Mouse (Mus musculus) limb, embryonic 15.5 days (tissue): ENCODE results near the gene Gng13. TPM values are rescaled to one million over a fixed set of nuclear protein-coding genes. Genes with fewer than 3 reads are reported as not detected.
A peak's percentile ranks its signal among the peaks of the same experiment; 100 is the strongest.
"Not testable (repeated sequence)": the region's sequence is repeated elsewhere in the genome, so short reads cannot be mapped to it uniquely, and the experiment has no call there.

Experiments used
- ATAC-seq: fragments of 200-750 bp; cut with Nextera tagmentation; 2 replicates; pipeline ENCODE4 v1.8.0; 2017; ENCODE audit warnings: low read depth, moderate TSS enrichment; ENCODE audit not compliant: insufficient number of reproducible peaks, low FRiP score, low TSS enrichment
- H3K27ac ChIP-seq: fragments of 300-500 bp; sonication (generic); 2 replicates; pipeline ENCODE4 v1.5.1; 2015; ENCODE audit warnings: moderate library complexity, mild to moderate bottlenecking, inconsistent platforms
- H3K27me3 ChIP-seq: fragments of 300-500 bp; sonication (generic); 2 replicates; pipeline ENCODE4 v1.6.1; 2015; ENCODE audit warnings: inconsistent platforms
- H3K36me3 ChIP-seq: fragments of 300-500 bp; sonication (generic); 2 replicates; pipeline ENCODE4 v1.6.1; 2015; ENCODE audit warnings: inconsistent platforms
- H3K4me1 ChIP-seq: fragments of 300-500 bp; sonication (generic); 2 replicates; pipeline ENCODE4 v1.6.1; 2015; ENCODE audit warnings: inconsistent platforms
- H3K4me2 ChIP-seq: fragments of 300-500 bp; sonication (generic); 2 replicates; pipeline ENCODE4 v1.6.1; 2015; ENCODE audit warnings: mild to moderate bottlenecking, inconsistent platforms
- H3K4me3 ChIP-seq: fragments of 300-500 bp; sonication (generic); 2 replicates; pipeline ENCODE4 v1.5.1; 2015; ENCODE audit warnings: mild to moderate bottlenecking, inconsistent platforms
- H3K9ac ChIP-seq: fragments of 300-500 bp; sonication (generic); 2 replicates; pipeline ENCODE4 v1.6.1; 2015; ENCODE audit warnings: inconsistent platforms
- H3K9me3 ChIP-seq: fragments of 300-500 bp; sonication (generic); 2 replicates; pipeline ENCODE4 v1.6.1; 2016; ENCODE audit warnings: inconsistent platforms
- WGBS: fragments of 180-500 bp; shearing (Covaris S2); methylation state at CpG from one replicate; pipeline ENCODE4 v1.1.7; 2015; 5-methylcytosine and 5-hydroxymethylcytosine counted together
- polyA plus RNA-seq: library from polyadenylated mRNA; unstranded; fragments of >200 nt; fragmentation: Nextera tagmentation; extraction: Ambion mirVana; gene quantifications from 2 replicates; pipeline ENCODE4 v1.2.1, GENCODE M21; 2015

The Gng13 gene
- polyA plus RNA-seq, 1 experiment from 2014 or later = 4.8 TPM

DNA sequence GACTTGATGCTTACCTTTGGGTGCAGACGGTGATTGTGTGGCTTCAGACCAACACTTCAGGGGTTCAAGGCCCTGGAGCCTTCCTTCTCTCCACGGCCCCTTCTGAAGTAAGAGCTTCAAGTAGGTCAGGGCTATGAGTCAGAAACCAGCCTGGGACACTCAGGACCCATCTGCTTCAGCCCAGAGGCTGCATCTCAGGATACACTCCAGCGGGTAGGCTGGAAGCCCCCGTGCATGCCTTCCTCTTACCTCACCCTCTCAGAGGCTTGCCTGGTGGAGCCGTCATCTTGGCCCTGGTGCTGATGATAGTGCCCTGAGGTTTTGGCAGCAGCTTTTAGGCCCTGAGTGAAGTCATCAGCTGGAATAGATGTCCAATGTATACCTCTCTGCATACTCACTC, 18.3 kb downstream of the Gng13 start:
- Histone ChIP-seq H3K4me2 (no peak overlapping the region), H3K4me1 (0 out of 2 replicates have a peak, but pooled peaks cover 4% of the 10 kb centered on the region), H3K9me3 (no peaks in the 10 kb centered on the region), H3K27ac (no peak overlapping the region), H3K4me3 (no peak overlapping the region), H3K36me3 (peaks cover 10% of the 10 kb centered on the region), H3K27me3 (peaks cover 3% of the 10 kb centered on the region; the same call in 1 of the 2 replicates), H3K9ac (no peak overlapping the region)
- ATAC-seq = no peak
- 73% methylated on average over 5 of the region's 5 CpGs for WGBS

DNA sequence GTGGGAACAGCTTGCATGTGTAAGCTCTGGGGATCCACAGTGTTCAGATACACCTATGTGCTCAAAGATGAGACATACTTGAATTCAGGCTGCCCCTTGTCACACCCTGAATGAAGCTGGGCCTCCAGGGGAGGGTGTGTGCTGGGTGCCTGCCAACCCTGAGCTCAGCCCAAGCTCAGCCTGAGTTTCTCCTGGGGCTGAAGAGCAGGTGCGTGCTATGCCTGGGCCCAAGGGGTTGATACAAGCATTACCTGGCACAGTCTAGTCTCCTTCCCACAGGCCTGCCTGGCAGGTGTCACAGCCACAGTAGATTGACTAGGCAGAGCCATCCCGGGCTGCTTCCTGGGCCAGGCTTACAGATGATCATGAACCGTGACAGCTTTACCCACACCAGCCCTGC, 18.8 kb downstream of the Gng13 start, which contains the start of gene Mslnl:
Gene Mslnl (plus strand): TSS at position 298 of the 400 bp plus-strand sequence.
- no peak within 1 kb of the TSS for H3K9ac ChIP-seq
- no peak within 1 kb of the TSS for H3K27ac ChIP-seq
- H3K27me3 ChIP-seq = peaks cover 3% of the 10 kb centered on the region; the same call in 1 of the 2 replicates
- H3K4me3 ChIP-seq = no peak within 1 kb of the TSS
- no peak for ATAC-seq
- H3K36me3 ChIP-seq = peaks cover 5% of the 10 kb centered on the region
- H3K4me2 ChIP-seq = no peak within 1 kb of the TSS
- H3K9me3 ChIP-seq = no peaks in the 10 kb centered on the region
- WGBS = 75% methylated on average over 3 of the region's 3 CpGs
- H3K4me1 ChIP-seq = 0 out of 2 replicates have a peak, but pooled peaks cover 4% of the 10 kb centered on the region

DNA sequence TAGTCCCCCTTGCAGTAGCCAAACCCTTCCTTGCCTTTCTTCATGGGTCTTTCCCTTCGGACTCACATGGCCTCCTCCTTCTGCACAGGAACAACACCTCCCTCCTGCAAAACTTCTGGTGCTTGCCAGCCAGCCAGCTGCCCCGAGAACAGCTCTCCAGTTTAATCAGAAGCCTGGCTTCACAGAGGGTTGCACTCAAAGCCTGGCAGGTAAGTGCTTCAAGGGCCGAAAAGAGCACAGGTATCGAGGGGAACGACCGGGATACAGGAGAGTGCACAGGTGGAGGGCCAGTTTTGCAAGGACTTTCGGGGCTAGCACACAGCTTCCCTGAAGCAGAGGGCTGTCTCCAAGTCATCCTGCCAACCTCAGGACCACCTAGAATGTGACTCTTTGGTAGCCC, 21.9 kb downstream of the Gng13 start:
- H3K4me2 ChIP-seq = no peak overlapping the region
- 78% methylated on average over 7 of the region's 7 CpGs for WGBS
- ATAC-seq = no peak
- no peaks in the 10 kb centered on the region for H3K9me3 ChIP-seq
- H3K27ac ChIP-seq = no peak overlapping the region
- H3K9ac ChIP-seq = no peak overlapping the region
- H3K4me1 ChIP-seq = 0 out of 2 replicates have a peak, but pooled peaks cover 4% of the 10 kb centered on the region
- H3K27me3 ChIP-seq = peaks cover 3% of the 10 kb centered on the region; the same call in 1 of the 2 replicates
- H3K4me3 ChIP-seq = no peak overlapping the region
- H3K36me3 ChIP-seq = no peaks in the 10 kb centered on the region

DNA sequence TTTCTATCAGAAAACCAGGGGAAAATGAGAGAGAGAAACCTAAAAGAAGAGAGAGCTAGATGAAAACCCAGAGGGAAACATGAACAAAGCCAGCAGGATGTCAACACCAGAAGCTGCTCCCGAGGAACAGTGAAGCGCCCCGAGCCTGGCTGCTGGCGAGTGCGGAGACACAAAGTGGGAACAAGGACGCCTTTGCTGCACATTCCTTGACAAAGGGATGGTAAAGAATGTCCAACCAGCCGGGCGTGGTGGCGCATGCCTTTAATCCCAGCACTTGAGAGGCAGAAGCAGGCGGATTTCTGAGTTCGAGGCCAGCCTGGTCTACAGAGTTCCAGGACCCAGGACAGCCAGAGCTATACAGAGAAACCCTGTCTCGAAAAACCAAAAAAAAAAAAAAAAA, 24.5 kb downstream of the Gng13 start:
- H3K36me3 ChIP-seq, H3K4me2 ChIP-seq, H3K9ac ChIP-seq, ATAC-seq, H3K4me3 ChIP-seq, H3K27ac ChIP-seq, H3K4me1 ChIP-seq, H3K27me3 ChIP-seq, H3K9me3 ChIP-seq: not testable (repeated sequence)
- 74% methylated on average over 12 of the region's 12 CpGs for WGBS

DNA sequence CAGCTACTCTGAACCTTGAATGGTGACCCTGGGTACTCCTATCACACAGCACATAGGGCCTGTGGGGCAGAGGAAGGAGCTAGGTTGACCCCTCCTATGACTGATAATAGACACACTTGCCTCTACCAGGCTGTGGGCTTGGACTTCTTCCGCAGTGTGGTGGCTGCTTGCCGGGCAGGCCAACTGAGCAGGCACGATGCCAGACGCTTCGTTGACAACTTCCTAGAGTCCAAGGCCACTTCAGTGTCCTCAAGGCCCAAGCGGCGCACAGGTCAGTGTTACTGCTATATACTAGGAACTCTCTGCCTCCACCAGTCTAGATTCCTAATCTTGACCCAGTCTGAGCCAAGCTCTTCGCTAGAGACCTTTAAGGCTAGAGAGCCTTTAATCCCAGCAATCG, 26.9 kb downstream of the Gng13 start:
- Histone ChIP-seq H3K4me2 (no peak overlapping the region), H3K27ac (no peak overlapping the region), H3K4me1 (no peaks in the 10 kb centered on the region), H3K27me3 (peaks cover 2% of the 10 kb centered on the region; the same call in 1 of the 2 replicates), H3K9ac (no peak overlapping the region), H3K9me3 (no peaks in the 10 kb centered on the region), H3K4me3 (no peak overlapping the region), H3K36me3 (no peaks in the 10 kb centered on the region)
- ATAC-seq = no peak
- WGBS = 87% methylated on average over 9 of the region's 9 CpGs

DNA sequence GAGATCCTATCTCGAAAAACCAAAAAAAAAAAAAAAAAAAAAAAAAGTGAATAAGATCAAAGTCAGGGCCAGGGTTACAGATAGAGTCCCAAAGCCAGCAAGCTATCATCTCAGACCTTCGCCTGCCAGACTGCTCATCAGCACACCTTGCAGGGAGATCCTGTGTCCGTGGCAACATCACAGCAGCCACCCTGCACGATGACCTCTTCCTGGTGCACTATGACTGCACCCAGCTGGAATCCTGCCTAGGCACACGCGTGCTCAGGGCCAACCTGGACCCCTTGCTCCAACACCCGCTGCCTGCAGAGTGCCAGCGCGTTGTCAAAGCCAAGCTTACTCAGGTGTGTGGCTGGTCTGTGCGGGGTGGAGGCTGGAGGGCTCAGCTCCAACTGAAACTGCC, 27.3 kb downstream of the Gng13 start:
- H3K27me3 ChIP-seq = no peaks in the 10 kb centered on the region
- no peaks in the 10 kb centered on the region for H3K9me3 ChIP-seq
- H3K9ac ChIP-seq = no peak overlapping the region
- H3K4me2 ChIP-seq = no peak overlapping the region
- H3K36me3 ChIP-seq = no peaks in the 10 kb centered on the region
- H3K4me1 ChIP-seq = no peaks in the 10 kb centered on the region
- ATAC-seq = no peak
- H3K4me3 ChIP-seq = no peak overlapping the region
- H3K27ac ChIP-seq = no peak overlapping the region
- WGBS = 76% methylated on average over 10 of the region's 10 CpGs

DNA sequence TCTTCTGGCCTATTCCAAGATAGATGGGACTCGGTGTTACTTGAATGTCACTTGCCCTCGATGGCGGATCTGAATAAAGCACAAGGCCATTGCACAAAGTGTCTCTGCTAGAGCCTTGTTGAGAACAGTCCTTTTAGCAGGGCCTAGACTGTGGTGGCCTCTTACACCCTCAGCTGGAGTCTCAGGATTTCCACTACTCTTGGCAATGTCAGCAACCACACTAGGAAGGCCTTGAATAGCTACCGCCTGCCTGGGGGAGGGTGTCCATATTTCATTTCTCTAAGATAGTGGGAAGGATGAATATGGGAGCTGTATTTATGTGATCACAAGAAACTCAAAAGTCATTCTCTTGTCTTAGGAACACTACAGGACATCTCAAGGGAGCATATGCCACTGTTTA, 31.3 kb downstream of the Gng13 start:
- Histone ChIP-seq H3K4me3 (no peak overlapping the region), H3K4me1 (no peaks in the 10 kb centered on the region; the same call in none of the 2 replicates), H3K9ac (no peak overlapping the region), H3K36me3 (no peaks in the 10 kb centered on the region), H3K27me3 (no peaks in the 10 kb centered on the region), H3K4me2 (no peak overlapping the region), H3K9me3 (no peaks in the 10 kb centered on the region), H3K27ac (no peak overlapping the region)
- 92% methylated on average over 4 of the region's 4 CpGs for WGBS
- ATAC-seq = no peak

DNA sequence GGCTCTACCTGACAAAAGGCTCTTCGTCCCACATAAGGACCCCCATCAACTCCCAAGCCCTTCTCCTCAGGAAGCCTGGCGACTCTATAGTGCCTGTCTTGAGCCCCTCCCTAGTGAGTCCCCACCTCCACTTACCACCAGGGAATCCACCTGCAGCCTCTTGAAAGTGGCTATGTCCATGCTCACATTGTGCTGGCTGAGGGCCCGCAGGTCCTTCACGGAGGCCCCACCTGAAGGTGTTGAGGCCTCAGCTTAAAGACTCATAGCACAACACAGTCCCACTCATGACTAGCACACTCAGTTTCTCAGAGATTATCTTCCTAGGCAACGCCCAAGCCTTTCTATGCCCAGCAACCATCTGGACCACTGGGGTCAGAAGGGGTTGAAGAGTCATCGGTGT, 32.3 kb downstream of the Gng13 start:
- no peaks in the 10 kb centered on the region for H3K27me3 ChIP-seq
- H3K9me3 ChIP-seq = no peaks in the 10 kb centered on the region
- no peak for ATAC-seq
- no peaks in the 10 kb centered on the region for H3K36me3 ChIP-seq
- H3K9ac ChIP-seq = no peak overlapping the region
- H3K4me1 ChIP-seq = no peaks in the 10 kb centered on the region; the same call in none of the 2 replicates
- no peak overlapping the region for H3K4me2 ChIP-seq
- no peak overlapping the region for H3K27ac ChIP-seq
- WGBS = 86% methylated on average over 6 of the region's 6 CpGs
- H3K4me3 ChIP-seq = no peak overlapping the region

DNA sequence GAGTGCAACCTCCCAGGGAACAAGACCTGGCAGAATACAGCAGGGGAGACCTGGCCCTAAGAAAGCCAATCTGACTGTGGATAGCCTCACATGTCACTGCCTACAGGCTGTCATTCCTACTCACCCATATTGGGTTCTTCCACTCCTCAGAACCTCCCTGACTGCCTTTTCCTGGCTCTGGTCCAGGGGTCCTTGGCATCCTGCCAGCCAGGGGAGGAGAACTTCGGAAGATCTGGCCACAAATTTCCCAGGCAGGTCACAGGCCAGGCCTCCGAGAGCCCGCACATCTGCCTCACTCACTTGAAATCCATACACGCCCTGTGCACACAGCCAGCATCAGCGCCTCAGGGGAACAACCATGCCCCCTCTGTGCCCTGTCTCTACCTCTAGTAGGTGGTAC, 34.5 kb downstream of the Gng13 start:
- Histone ChIP-seq H3K27me3 (no peaks in the 10 kb centered on the region), H3K4me2 (no peak overlapping the region), H3K4me1 (no peaks in the 10 kb centered on the region; the same call in none of the 2 replicates), H3K9me3 (no peaks in the 10 kb centered on the region), H3K9ac (0 out of 2 replicates have a peak overlapping the region, but pooled peaks have one; percentile 14), H3K36me3 (no peaks in the 10 kb centered on the region), H3K4me3 (no peak overlapping the region), H3K27ac (no peak overlapping the region)
- WGBS = 28% methylated on average over 5 of the region's 5 CpGs
- ATAC-seq = no peak

DNA sequence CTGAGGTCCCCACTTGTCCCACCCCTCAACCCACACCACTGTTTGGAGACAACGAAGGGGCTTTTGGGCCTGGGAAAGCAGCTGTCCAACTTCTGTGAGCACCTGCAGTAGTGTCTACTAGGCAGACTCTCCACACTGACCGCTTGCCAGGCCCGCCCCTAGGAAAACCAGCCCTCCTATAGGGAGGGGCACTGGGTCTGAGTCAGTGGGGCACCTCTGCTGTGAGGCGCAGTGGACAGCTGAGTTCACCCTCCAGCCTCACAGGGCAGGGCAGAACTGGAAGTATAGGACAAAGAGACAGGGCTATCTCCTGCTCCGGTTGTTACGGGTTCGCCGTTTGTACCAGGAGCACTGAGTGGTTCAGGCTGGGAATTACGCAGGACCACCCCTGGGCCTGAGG, 37.3 kb downstream of the Gng13 start, which contains the start of gene Msln:
Gene Msln (minus strand): TSS at position 138 of the 400 bp plus-strand sequence.
- Histone ChIP-seq H3K27ac (no peak within 1 kb of the TSS), H3K4me2 (no peak within 1 kb of the TSS), H3K9ac (no peak within 1 kb of the TSS), H3K4me3 (no peak within 1 kb of the TSS), H3K36me3 (no peaks in the 10 kb centered on the region), H3K9me3 (no peaks in the 10 kb centered on the region), H3K4me1 (no peaks in the 10 kb centered on the region; the same call in none of the 2 replicates), H3K27me3 (no peaks in the 10 kb centered on the region)
- ATAC-seq = no peak
- 83% methylated on average over 9 of the region's 9 CpGs for WGBS

DNA sequence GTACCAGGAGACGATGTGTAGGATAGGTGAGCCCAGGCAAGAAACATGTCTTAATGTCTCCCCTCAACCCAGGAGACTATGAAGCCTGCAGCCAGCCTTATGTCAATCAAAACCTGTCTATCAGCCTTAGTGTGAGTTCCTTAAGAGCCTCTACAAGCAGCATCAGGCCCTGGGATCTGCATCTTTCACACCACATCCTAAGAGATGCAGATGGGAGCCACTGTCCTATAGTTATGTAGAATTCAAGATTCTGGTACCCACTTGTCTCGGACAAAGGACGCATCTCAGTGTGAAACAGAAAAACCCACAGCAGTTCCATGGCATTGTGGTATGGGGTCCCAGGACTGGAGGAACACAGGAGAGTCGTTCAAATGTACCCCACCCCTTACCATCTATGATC, 38.1 kb downstream of the Gng13 start:
- WGBS = 79% methylated on average over 4 of the region's 4 CpGs
- no peak overlapping the region for H3K4me2 ChIP-seq
- H3K27me3 ChIP-seq = no peaks in the 10 kb centered on the region
- H3K4me1 ChIP-seq = no peaks in the 10 kb centered on the region; the same call in none of the 2 replicates
- no peak for ATAC-seq
- H3K36me3 ChIP-seq = no peaks in the 10 kb centered on the region
- H3K27ac ChIP-seq = no peak overlapping the region
- H3K9ac ChIP-seq = no peak overlapping the region
- H3K9me3 ChIP-seq = no peaks in the 10 kb centered on the region
- no peak overlapping the region for H3K4me3 ChIP-seq

DNA sequence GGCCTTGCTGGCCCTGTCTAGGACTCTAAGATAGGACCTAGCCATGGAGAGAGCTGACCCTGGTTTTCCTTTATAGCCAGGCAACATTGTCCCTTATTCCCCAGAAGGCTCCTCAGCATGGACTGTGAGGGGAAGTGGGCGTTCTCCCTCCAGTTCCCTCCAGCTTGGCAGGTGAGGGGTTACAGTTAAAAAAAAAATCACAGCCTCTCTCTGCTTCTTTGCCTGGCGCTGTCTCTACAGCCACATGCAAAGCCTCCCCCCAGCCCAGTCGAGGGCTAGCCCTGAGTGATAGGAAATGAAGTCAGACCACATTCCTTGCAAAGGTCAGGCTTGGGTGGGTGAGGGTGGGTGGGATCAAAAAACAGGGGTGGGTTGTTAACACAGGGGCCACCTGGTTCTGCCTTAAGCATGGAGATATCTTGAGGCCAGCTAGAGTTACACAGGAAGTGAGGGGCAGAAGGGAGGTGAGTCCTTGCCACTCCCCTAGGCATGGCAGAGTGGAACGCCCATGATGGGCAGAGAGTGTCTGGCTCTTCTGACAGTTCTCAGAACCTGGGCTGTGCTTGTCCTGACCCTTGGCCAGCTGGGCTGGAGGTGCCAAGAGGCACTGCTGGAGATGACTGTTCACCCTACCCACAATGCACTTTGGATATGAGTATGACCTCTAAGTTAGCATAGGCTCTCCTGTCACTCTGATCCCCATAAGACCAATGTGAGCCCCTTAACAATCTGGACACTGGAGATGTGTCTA, 38.8 kb downstream of the Gng13 start:
- 33% methylated on average over 4 of the region's 4 CpGs for WGBS

More for the DNA sequence above, 38.8 kb downstream of the Gng13 start:
- Histone ChIP-seq H3K9me3 (no peaks in the 10 kb centered on the region), H3K4me2 (no peak overlapping the region), H3K27me3 (no peaks in the 10 kb centered on the region), H3K36me3 (no peaks in the 10 kb centered on the region), H3K27ac (no peak overlapping the region), H3K9ac (no peak overlapping the region), H3K4me1 (no peaks in the 10 kb centered on the region; the same call in none of the 2 replicates), H3K4me3 (no peak overlapping the region)
- no peak for ATAC-seq
